Mouse (Mus musculus): ENCODE data around the gene Gbgt1.

DNA sequence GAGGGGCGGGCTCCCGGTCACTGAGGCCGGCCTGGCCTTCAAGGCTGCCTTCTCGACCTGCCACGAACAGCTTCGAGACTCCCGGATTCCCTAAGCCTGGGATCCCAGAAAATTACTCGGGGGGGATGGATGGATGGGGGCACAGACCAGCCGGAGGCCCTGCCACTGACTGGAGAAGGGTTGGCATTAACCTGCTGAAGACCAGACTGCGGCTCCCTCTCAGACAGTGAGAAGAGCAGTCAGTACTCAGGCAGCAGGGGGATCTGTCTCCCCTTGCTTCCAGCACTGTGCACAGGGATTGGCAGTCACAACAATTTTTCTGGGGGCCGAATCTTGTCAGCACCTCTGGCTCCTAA is 49.4 kb upstream of the Gbgt1 start:
- no peak for TF ChIP-seq CTCF (IDR thresholded peaks at IDR 0.05; ENCODE audit: borderline replicate concordance, insufficient read depth, low read depth, low read length)
- no peak for TF ChIP-seq POLR2A (IDR thresholded peaks at IDR 0.05; ENCODE audit: borderline replicate concordance, insufficient read depth, low read length)

All from cerebellum, adult 2 months (tissue).